Mouse (Mus musculus) macrophage (primary cell): ENCODE measurements at regions not wholly inside any gene's neighbourhood (a gene's known extent, or its start where the extent isn't known, plus 50 kb on each side); places are given as distances from the start of the nearest gene placed in this dataset.

Experiments
- H3K27ac ChIP-seq: fragments of 350-480 bp; formaldehyde crosslinking; 2 replicates; pipeline ENCODE4 v1.9.0; 2021
- H3K36me3 ChIP-seq: fragments of 350-480 bp; formaldehyde crosslinking; 2 replicates; pipeline ENCODE4 v1.9.0; 2021; ENCODE audit errors: inconsistent target
- H3K4me3 ChIP-seq: fragments of 350-480 bp; formaldehyde crosslinking; 2 replicates; pipeline ENCODE4 v1.9.0; 2021; ENCODE audit errors: inconsistent target
- H3K79me2 ChIP-seq: fragments of 350-480 bp; formaldehyde crosslinking; 2 replicates; pipeline ENCODE4 v1.9.0; 2021; ENCODE audit errors: inconsistent target
- WGBS: methylation state at CpG from one replicate; pipeline ENCODE4 v1.1.7; 2026; ENCODE audit warnings: inconsistent platforms; ENCODE audit not compliant: missing documents; 5-methylcytosine and 5-hydroxymethylcytosine counted together

- Histone ChIP-seq H3K4me3 (no peak overlapping the region), H3K27ac (no peak overlapping the region), H3K79me2 (no peaks in the 10 kb centered on the region), H3K36me3 (no peaks in the 10 kb centered on the region)
- 62% methylated on average over 2 of the region's 2 CpGs for WGBS
Measured at GRCm38 (mm10) chr13:116795041-116795440, 230.3 kb downstream of the Parp8 start.

- no peaks in the 10 kb centered on the region for H3K36me3 ChIP-seq
- H3K4me3 ChIP-seq = no peak overlapping the region
- H3K27ac ChIP-seq = no peak overlapping the region
- no peaks in the 10 kb centered on the region for H3K79me2 ChIP-seq
Measured at GRCm38 (mm10) chr13:116781616-116782015, 243.7 kb downstream of the Parp8 start.

GRCm38 (mm10) chr13:116765491-116765890 is 259.8 kb downstream of the Parp8 start:
- WGBS = 80% methylated on average over 3 of the region's 3 CpGs
- Histone ChIP-seq H3K4me3 (no peak overlapping the region), H3K27ac (no peak overlapping the region), H3K36me3 (no peaks in the 10 kb centered on the region), H3K79me2 (no peaks in the 10 kb centered on the region)

- 85% methylated on average over 2 of the region's 2 CpGs for WGBS
Measured at GRCm38 (mm10) chr13:116759912-116760311, 265.4 kb downstream of the Parp8 start.

GRCm38 (mm10) chr13:116740825-116741224 is 284.5 kb downstream of the Parp8 start:
- Histone ChIP-seq H3K79me2 (no peaks in the 10 kb centered on the region), H3K27ac (no peak overlapping the region), H3K36me3 (no peaks in the 10 kb centered on the region), H3K4me3 (no peak overlapping the region)
- WGBS = 51% methylated on average over 4 of the region's 4 CpGs

More at GRCm38 (mm10) chr13:116759912-116760311, 265.4 kb downstream of the Parp8 start:
- Histone ChIP-seq H3K36me3 (no peaks in the 10 kb centered on the region), H3K79me2 (no peaks in the 10 kb centered on the region), H3K4me3 (no peak overlapping the region), H3K27ac (no peak overlapping the region)

- H3K27ac ChIP-seq = no peak overlapping the region
- 81% methylated on average over 14 of the region's 14 CpGs for WGBS
- no peak overlapping the region for H3K4me3 ChIP-seq
- no peaks in the 10 kb centered on the region for H3K36me3 ChIP-seq
- H3K79me2 ChIP-seq = no peaks in the 10 kb centered on the region
Measured at GRCm38 (mm10) chr13:116723361-116724153, 301.8 kb downstream of the Parp8 start.

- no peak overlapping the region for H3K27ac ChIP-seq
- no peaks in the 10 kb centered on the region for H3K36me3 ChIP-seq
- H3K4me3 ChIP-seq = no peak overlapping the region
- WGBS = 9% methylated on average over 5 of the region's 5 CpGs
- H3K79me2 ChIP-seq = no peaks in the 10 kb centered on the region
Measured at GRCm38 (mm10) chr13:116714809-116715208, 310.5 kb downstream of the Parp8 start.

GRCm38 (mm10) chr13:116711866-116712593 is 313.3 kb downstream of the Parp8 start:
- Histone ChIP-seq H3K4me3 (peak overlapping the region; percentile 17), H3K79me2 (no peaks in the 10 kb centered on the region), H3K27ac (no peak overlapping the region), H3K36me3 (no peaks in the 10 kb centered on the region)
- WGBS = 2% methylated on average over 24 of the region's 24 CpGs

GRCm38 (mm10) chr13:116711148-116711865 is 314.0 kb downstream of the Parp8 start:
- H3K36me3 ChIP-seq = no peaks in the 10 kb centered on the region
- H3K4me3 ChIP-seq = peak overlapping the region; percentile 17; the same call in 1 of the 2 replicates
- WGBS = 4% methylated on average over 21 of the region's 22 CpGs
- no peak overlapping the region for H3K27ac ChIP-seq
- H3K79me2 ChIP-seq = no peaks in the 10 kb centered on the region

GRCm38 (mm10) chr13:116709671-116710070 is 315.7 kb downstream of the Parp8 start:
- Histone ChIP-seq H3K4me3 (no peak overlapping the region), H3K36me3 (no peaks in the 10 kb centered on the region), H3K27ac (no peak overlapping the region), H3K79me2 (no peaks in the 10 kb centered on the region)
- 34% methylated on average over 7 of the region's 7 CpGs for whole genome bisulfite sequencing

GRCm38 (mm10) chr13:116708846-116709245 is 316.5 kb downstream of the Parp8 start:
- H3K79me2 ChIP-seq = no peaks in the 10 kb centered on the region
- no peak overlapping the region for H3K4me3 ChIP-seq
- no peak overlapping the region for H3K27ac ChIP-seq
- H3K36me3 ChIP-seq = no peaks in the 10 kb centered on the region
- 4% methylated on average over 16 of the region's 16 CpGs for WGBS

GRCm38 (mm10) chr13:116708456-116708780 is 316.9 kb downstream of the Parp8 start:
- 8% methylated on average over 7 of the region's 7 CpGs for WGBS
- H3K4me3 ChIP-seq = no peak overlapping the region
- H3K79me2 ChIP-seq = no peaks in the 10 kb centered on the region
- no peaks in the 10 kb centered on the region for H3K36me3 ChIP-seq
- no peak overlapping the region for H3K27ac ChIP-seq

GRCm38 (mm10) chr13:116707621-116708455 is 317.5 kb downstream of the Parp8 start:
- WGBS = 3% methylated on average over 20 of the region's 20 CpGs
- Histone ChIP-seq H3K36me3 (no peaks in the 10 kb centered on the region), H3K79me2 (no peaks in the 10 kb centered on the region), H3K27ac (no peak overlapping the region), H3K4me3 (no peak overlapping the region)
